Mouse (Mus musculus): Measurements from ENCODE around the gene BC025920.
"Not testable (repeated sequence)": the region's sequence is repeated elsewhere in the genome, so short reads cannot be mapped to it uniquely, and the experiment has no call there.

GRCm38 (mm10) chr10:81648803-81649775, 43.0 kb downstream of the BC025920 start, which contains the start of gene Gm10778:
- peak; percentile 21; the same call in 1 of the 2 replicates for TF ChIP-seq FLI1 (IDR thresholded peaks at IDR 0.05; ENCODE audit: low read length)
- not testable (repeated sequence) for TF ChIP-seq GATA1 (IDR thresholded peaks at IDR 0.05; ENCODE audit: borderline replicate concordance, low read length)

Measured in megakaryocyte, embryonic 14.5 days (primary cell).